Mouse (Mus musculus) right cerebral cortex, postnatal 36 days (tissue): ENCODE data around the gene Olfr24.
"Not testable (repeated sequence)": the region's sequence is repeated elsewhere in the genome, so short reads cannot be mapped to it uniquely, and the experiment has no call there.

ENCODE experiments used
- DNase-seq, 2 experiments: peaks; one replicate each; pipeline ENCODE4 v3.0.0; 2022; ENCODE audit warnings: low spot score in 2 of 2, mixed read lengths in 1 of 2

Olfr24 gene

DNA sequence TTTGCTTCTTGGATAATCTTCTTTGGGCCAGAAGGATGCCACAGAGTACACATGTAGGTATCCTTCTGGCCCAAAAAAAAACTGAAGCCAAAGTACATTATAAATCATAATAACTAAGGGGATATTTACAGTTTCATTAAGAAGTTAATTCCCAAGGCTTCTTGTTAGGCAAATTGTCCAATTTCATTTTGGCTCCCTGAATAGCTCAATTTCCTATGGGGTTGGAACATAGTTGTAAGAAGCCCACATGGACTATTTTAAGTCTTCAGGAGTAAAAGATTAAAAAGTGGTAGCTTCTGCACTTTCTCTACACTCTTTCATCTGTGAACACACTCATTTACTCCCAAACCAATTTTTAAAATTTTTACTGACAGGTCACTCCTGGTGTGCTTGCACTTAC, at the start of gene Olfr24:
Gene Olfr24, minus strand, starts transcription at position 101 of the 400 bp plus-strand sequence.
- no peak for DNase-seq

GRCm38 (mm10) chr9:18785316-18785715, 21.5 kb upstream of the Olfr24 start:
- DNase-seq: no peak

GRCm38 (mm10) chr9:18779476-18779875, 15.7 kb upstream of the Olfr24 start:
- DNase-seq: peak; percentile 1 to 5

DNA sequence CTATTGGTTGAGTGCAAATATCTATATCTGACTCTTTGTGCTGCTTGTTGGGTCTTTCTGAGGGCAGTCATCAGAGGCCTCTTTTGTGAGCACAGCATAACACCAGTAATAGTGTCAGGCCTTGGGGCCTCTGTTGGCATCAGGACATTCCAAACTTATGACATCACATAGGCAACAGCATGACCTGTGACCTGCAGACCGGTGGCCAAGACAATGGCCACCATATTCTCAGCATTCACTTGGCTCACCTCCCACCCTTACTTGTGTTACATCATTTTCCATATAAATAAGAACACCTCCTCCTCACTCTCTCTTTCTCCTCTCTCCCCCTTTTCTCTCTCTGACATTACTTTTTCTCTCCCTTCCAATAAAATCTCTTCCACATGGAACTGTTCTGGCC, 15.2 kb upstream of the Olfr24 start:
- DNase-seq: no peak

DNA sequence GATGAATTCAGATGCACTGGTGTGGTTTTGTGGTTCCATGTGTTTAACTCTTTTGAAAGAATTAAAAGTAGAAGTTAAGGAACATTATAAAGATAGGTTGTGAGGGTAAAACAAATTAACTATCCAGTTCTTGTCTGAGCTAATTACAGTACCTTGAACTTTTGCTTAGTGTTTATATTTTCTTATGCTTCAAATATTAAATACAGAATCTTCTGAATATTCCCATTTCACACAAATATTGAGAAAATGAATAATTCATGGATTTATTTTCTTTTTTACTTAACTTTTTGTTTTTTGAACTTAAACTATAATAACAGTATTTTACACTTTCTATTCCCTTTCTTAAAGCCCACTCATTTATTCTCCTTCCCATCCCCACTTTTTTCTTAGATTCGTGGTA, 8.2 kb downstream of the Olfr24 start:
- no peak for DNase-seq

GRCm38 (mm10) chr9:18744639-18745038, 19.2 kb downstream of the Olfr24 start:
- no peak for DNase-seq

GRCm38 (mm10) chr9:18734177-18734576, 29.6 kb downstream of the Olfr24 start:
- not testable (repeated sequence) for DNase-seq

- DNase-seq: no peak
Measured at GRCm38 (mm10) chr9:18722712-18723099, 41.1 kb downstream of the Olfr24 start.

GRCm38 (mm10) chr9:18721931-18722711, 41.7 kb downstream of the Olfr24 start:
- DNase-seq: no peak

DNA sequence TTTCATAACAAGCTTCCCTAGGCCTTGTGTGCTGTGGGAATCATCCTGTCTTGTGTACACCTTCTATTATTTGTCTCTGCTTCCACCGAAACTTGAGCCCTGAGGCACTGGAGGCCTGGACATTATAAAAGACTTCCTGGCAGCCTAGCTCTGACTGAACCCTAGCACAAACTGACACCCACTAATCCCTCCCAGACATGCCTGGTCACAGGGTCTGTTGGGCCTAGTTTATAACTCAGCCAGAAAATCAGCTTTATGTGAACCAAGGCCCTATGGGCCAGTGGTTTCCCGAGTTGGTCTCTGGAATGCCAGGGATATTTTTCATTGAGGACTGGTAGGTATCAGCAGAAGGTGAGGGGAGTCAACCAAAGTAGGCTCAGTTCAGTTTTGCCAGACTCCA, 42.8 kb downstream of the Olfr24 start:
- no peak for DNase-seq

DNA sequence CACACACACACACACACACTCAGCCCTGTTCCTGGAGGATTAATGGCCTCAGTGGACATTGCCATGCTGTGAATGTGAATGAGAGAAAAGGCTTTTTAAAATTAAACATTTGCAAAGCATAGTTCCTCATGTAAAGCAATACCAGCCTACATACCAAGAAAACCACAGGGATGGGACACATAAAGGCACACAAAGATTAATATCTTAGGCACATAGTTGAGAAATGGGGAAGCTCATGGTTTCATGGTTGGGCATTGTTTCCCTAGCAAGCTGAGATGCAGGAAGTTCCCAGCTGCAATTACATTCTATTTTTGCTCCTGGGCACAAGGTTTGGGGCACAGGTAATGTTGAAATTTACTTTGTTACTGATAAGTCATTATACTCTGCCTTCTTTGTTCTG, 58.2 kb downstream of the Olfr24 start:
- no peak for DNase-seq
